Mouse (Mus musculus): ENCODE results near the gene Rab35. TPM values are rescaled to one million over a fixed set of nuclear protein-coding genes. Genes with fewer than 3 reads are reported as not detected.

The Rab35 gene
- 10 to 100 TPM in 1 of 3 experiments, 1 to 10 TPM in 2; 7.3 to 10.6 (median 9.7) TPM for polyA plus RNA-seq (2017; shearing (Covaris generic))

DNA sequence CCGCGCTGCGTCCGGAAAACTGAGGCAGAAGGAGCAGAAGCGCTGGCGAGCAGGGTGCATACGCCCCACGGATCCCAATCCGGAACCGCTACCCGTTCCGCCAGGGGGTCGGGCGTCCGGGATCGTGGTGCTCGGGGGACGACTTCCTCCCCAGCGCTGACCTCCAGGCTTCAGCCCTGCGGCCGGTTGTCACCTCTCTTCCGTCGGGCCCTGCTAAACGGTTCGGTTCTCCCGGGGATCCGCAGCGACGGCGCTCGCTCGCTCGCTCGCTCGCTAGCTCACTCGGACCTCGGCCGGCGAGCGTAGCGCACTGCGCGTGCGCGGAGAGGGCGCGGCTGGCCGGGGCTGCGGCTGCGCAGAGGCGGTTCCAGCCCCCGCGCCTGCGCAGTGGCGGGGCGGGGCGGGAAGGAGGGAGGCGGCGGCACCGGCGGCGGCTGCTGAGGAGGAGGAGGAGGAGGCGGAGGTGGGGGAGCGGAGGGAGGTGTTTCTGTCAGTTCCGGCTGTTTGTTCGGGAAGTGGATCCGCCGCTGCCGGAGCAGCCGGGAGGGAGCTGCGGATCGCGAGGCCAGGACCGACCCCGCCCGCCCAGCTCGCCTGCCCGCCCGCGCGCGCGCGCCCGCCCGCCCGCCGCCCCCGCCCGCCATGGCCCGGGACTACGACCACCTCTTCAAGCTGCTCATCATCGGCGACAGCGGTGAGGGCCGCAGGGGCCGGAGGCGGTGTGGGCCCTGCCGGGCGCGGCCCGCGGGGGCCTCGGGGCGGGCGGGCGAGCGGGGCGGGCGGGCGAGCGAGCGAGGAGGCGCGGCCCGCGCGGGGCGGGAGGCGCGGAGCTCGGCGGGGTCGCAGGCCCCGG lies at the start of gene Rab35:
TSS of gene Rab35 (plus strand) at position 404 of the 853 bp plus-strand sequence.
- ATAC-seq, result peak; percentile 67

DNA sequence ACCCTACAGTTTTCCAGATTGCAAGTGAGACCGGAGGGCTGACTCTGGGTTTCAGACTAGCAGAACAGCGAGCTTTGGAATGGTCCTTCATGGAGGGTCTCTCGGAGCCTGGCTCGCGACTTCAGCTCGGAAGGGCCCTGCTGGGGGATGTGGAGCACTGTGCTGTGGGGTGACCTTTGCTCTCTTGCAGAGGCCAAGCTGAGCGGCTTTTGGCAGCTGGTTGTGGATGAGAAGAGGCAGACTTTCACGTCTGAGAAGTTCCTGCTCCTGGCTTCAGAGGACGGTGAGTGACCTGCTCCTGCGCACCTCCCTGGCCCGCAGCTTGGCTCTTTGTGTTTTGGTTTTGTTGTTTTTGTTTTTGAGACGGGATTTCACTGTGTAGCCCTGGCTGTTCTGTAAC lies 46.1 kb upstream of the Rab35 start:
- ATAC-seq, result no peak

DNA sequence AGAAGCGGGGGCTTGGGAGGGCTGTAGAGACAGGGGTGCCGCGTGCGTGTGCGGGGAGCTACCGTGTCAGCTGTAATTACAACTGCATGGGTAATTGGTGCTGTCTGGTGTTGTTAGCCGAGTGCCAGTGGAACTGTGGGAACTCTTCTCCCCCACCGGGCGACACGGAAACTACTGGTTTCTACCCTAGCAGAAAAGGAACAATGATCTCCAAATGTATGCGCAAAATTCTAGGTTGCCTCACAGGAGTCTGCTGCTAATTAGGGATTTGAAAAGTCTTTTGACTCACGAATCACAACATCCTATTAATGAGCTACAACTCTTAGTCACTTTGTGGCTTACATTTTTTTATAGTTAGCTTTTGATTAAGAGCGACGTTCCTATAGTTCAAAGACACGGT lies 45.5 kb upstream of the Rab35 start:
- no peak for ATAC-seq

DNA sequence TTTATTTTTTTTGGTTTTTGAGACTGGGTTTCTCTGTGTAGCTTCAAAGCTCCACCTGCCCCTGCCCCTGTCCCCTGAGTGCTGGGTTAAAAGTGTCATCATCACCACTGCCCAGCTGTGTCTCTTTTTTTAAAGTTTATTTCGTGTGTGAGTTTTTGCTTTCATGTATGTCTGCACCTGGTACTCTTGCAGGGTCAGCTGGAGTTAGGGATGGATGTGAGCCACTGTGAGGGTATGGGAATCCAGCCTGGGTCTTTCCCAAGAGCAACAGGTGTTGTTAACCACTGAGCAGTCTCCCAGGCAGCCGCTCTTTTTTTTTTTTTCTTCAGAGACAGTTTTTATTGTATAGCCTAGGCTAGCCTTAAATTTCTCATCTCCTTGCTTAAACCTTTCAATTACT lies 44.9 kb upstream of the Rab35 start:
- no peak for ATAC-seq

DNA sequence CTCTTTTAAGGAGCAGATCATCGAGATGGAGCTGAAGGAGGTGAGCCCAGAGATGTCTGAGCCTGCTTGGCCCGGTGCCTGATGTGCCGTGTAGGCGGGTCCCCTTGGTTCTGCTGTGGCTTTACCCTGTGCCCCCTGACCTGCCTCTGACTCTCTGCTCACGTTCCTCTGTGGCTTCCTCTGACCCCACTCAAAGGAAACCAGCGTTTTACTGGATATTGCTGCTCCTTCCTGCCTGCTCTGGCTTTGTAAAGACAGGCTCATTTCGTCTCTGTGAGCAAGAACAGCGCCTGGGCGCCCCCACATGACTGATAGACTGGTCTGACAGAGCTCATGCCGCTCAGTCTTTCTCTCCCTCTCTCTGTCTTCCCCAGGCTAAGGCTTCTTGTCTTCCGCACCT lies 40.7 kb upstream of the Rab35 start:
- ATAC-seq, result no peak

DNA sequence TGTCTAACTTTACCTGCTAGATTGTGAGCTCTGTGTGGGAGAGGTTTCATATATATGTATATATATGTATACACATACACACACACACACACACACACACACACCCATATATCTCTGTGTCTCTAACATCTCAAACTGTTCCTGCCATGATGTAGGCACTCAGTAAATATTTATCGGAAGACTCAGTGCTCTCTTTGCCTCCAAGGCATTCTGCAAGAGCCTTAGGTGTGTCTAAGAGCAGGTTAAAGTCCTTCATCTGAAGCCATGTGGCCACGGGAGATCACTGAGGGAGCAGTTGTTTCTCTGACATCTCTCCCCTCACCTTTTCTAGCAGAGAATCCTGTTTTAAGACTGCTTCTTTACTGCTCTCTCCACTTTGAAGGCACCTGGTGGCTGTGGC lies 40.2 kb upstream of the Rab35 start:
- no peak for ATAC-seq

DNA sequence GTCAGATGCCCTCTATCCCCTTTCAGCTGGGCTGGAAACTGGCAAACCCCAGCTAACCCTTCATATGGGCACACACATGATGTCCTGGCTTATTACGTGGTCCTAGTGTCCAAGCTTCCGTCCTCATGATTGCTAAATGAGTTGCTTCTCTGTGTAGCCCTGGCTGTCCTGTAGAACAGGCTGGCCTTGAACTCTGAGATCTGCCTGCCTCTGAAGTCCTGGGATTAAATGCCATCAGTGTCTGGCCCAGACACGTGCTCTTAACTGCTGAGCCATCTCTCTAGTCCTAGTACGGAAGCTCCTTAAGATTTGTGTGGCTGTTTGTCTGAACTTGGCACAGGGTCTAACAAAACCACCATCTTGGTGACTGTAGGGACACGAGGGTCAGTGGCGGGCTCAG lies 28.1 kb upstream of the Rab35 start:
- ATAC-seq, result no peak

DNA sequence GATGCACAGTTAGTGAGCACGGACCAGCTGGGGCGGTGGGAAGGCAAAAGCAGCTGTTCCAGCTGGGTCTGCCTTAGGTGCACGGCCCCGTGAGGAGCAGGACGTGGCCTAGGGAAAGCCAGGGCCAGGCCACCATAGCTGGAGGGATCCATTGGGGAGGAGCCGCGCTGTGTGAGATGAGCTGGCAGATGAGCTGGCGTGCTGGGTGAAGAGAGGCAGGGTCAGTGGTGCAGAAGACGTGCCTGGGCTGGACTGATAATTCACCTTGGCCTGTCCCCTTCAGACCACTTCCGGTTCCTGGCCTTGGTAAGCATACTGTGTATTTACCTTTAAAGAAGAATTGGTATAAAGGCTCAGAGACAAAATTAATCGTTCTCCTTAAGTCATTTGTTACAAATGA lies 20.1 kb upstream of the Rab35 start:
- ATAC-seq, result no peak

DNA sequence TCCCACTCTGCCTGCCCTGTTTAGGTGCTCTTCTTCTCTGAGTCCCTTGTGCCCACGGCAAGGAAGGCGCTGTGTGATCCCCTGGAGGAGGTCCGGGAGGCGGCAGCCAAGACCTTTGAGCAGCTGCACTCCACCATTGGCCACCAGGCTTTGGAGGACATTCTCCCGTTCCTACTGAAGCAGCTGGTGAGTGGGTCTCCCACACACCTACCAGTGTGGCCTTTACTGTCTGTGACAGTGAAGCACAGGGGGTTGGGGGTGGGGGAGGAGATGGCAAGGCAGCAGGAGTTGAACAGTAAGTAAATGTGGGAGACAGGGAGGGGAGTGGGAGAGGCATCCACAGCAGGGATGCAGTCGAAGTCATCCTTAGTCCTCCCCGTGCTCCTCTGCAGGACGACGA lies 18.4 kb upstream of the Rab35 start:
- no peak for ATAC-seq

DNA sequence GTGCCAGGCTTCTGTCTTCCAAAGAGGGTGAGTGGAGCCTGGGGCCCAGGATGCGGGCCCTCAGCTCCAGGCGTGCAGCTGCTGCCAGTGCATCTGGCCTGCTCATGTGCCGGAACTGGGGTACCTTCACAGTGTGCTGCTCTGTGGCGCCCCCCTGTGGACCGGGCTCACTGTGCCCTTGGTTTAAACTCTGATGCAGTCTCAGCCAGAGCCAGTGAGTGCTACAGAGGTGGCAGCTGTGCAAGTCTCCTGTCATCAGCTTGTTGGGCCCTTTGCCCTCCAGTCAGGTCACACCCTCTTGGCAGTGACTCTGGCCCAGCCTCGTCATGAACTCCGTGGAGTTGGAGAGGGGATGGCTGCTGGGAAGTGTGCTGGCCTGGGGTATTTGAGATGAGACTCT lies 16.8 kb upstream of the Rab35 start:
- no peak for ATAC-seq

DNA sequence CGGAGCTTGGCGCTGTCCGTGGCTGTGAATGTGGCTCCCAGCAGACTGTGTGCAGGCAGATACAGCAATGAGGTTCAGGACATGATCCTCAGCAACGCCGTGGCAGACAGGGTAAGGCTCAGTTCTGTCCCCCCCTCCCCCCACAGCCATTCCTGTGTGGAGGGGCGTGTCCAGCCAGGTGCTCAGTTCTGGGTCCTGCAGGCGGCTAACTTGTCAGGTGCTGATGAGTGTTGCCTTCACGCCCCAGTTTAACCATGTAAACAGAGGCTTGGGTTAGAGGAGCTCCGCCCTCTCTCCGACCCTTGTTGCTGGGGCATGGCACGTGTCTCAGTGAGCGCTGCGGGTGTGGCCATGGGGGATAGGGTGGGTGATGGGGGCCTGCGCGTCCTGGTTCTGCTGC lies 12.0 kb upstream of the Rab35 start:
- no peak for ATAC-seq

DNA sequence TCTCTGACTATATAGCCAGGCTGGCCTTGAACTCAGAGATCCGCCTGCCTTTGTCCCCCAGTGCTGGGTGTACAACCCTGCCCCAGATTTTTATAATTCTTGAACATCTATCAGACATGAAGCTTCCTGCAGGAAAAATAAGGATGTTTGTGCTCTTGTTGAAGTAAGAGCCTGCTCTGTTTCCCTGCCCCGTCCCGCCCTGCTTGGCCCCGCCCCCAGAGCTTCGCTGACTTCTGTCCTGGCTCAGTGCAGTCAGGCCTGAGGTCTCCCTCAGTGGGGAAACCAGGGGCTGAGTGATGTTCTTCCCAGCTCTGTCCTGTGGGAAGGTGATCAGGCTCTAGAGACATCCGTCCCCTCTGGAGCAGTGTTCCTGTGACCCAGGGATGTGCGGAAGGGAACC lies 9.0 kb upstream of the Rab35 start:
- no peak for ATAC-seq

DNA sequence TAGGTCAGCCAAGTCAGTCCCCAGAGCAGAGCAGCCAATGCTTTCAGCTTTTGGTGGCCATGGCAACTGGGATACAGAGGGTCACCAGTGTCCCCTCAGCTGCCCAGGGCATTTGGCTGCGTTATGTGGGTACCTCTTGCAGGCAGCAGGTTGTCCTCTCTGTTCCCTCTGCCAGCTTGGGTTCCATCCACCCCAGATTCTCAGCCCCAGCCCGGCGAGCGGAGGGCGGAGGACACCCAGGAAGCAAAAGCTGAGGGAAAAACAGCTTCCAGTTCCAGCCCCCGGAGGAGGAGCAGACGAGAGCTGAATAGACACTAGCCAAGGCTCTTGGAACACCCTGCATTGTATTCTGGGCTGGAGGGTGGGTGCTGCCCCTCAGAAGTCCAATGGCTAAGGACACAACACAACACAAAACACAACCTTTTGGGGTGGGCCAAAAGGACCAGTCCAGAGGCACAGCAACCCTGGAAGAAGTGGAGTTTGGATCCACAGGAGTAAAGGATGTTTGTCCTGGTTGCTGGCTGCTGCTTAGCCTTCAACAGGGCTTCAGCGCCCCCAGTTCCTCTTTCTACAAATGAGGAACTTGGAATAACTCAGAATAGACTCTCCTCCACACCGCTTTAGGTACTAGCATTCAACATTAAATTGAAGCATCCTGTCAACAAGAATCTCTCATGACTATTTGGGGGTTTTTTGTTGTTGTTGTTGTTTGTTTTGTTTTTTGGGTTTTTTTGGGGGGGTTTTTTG lies 7.8 kb upstream of the Rab35 start:
- no peak for ATAC-seq

DNA sequence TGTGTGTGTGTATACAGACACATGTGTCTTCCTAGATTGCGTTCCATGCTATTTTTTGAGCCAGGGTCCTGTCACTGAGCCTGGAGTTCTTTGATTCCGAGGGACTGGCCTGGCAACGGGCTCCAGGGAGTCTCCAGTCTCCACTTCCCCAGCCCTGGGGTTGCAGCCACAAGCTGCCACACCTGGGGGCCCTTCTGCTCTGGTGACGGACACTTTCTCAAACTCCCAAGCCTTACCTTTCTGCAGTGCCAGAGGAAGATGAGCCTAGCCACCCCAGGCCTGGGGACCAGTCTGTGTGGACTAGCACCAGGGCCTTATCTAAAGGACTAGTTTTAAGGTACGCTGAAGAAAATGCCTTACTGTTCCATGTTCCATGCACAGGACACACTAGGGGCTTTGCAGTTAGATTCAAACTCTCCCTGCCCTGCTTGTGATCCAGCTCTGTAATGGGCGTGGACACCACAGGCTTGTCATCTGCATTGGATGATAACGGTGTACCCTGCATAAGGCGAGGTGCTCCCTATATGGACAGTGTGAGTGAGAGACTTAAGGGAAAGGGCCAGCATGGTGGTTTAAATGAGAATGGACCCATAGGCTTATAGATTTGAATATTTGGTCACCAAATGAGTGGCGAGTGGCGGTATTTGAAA lies 5.3 kb upstream of the Rab35 start:
- no peak for ATAC-seq

DNA sequence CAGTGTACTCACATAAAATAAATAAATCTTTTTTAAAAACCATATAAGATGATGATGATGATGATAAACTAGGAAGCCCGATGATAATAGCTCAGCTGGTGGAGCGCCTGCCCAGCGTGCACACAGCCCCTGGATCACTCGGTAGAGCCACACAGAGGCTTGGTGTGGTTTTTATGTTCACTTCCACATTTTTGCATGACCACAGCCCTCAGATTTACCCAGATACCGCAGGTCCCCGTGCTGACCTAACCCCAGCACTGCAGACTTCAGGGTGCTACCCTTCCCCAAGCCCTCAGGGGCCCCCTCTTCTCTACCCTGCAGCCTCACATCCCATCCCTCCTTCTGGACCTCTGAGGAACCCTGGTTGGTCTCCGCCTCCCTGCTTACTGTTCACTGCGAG lies 3.6 kb upstream of the Rab35 start:
- no peak for ATAC-seq

DNA sequence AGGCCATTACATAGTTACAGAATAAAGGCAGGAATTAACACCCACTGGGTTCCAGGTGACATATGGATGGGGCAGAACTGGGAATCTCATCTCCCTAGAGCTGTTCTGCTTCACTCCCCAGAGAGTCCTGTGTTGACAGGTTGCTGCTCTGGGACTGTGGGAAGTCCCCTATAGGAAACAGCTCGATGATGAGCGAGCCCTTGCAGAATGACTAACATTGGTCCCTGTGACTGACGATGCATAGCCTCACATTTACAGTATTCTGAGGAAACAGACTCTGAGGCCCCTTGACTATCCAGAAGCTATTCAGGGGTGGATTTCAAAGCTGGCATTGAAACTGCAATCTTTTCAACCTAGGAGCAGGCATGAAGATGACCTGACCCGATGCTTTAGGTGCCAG lies 2.0 kb upstream of the Rab35 start:
- no peak for ATAC-seq

DNA sequence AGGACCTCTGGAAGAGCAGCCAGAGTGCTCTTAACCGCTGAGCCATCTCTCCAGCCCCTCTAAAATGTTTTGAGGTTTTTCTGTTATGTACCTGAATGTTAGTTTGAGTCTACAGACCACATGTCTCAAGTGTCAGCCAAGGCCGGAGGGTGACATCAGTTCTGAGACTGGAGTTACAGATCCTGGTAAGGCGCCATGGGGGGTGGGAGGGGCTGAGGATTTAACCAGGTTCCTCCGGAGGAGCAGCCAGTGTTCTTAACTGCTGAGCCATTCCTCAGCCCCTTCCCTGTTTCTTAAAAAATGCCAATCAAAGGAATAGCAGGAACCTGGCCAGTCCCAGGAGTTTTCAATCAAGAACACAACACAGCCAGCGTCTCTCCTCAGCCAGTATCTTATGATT lies 1.4 kb upstream of the Rab35 start:
- no peak for ATAC-seq

DNA sequence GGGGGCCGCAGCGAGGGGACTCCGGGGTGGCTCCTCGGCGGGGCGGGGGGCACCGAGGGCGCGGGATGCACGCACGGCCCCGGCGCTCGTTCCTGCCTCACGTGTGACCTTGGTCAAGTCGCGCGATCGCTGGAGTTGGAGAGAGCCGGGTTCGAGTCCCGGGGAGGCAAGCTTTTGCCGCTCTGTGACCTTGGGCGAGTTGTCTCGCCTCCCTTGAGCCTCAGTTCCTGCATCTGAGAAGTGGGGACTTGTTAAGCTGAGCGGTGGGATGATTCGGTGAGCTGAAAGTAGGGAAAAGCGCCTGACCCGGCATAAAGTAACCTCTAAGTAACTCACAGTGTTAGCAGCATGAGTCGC lies 628 bp downstream of the Rab35 start:
- no peak for ATAC-seq

DNA sequence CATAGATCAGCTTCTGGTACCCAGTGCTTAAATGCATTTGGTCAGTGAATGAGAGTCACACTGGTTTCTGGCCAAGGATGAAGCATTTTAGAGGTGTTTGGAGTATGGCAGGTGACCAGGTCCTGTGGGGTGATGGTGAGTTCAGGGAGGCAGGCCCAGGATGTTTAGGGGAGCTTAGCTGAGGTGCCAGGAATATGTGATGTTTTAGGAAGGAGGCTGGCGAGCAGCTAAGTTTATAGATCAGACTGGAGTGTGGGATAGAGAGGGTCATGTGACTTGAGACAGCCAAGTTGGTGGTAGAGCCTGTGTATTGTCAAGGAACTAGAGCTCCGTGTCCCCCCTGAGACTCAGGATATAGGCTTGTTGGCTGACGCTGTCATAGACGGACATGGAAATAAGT lies 1.4 kb downstream of the Rab35 start:
- ATAC-seq, result no peak

DNA sequence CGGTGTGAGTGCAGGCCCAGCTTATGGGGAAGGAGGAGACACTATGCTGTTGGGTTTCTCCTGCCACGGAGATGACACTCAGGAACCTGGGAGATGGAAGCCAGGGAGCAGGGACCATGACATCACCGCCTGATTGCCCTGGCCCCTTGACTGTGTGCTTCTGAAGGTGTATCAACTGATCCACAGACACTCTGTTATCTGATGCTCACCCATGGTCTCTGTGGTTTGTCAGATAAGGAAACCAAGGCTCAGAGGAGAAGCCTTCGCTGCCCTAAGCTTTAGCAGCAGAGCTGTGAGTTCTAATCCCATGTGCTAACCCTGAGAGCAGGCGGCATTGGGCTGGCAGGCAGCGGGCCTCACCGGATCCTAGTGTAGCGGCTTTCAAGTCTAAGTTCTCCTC lies 2.3 kb downstream of the Rab35 start:
- ATAC-seq, result no peak

DNA sequence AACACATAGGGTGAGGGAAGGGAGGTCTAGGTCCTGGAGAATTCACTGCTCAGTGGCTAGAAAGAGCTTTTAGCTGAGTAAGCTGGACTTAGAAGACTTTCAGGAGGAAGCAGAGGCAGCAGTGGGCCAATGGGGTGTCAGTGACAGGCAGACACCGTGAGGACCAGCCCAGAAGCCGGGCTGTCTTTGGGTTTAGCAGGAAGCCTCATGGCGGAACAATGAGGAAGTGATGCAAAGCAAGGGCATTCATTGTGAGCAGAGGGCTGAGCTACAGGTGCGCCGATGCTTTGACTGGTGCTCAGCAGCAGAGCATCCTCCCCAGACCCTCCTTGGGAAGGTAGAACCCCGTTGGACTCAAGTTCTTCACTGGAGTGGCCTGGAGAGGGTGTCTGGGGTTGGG lies 3.8 kb downstream of the Rab35 start:
- ATAC-seq, result peak; percentile 47

DNA sequence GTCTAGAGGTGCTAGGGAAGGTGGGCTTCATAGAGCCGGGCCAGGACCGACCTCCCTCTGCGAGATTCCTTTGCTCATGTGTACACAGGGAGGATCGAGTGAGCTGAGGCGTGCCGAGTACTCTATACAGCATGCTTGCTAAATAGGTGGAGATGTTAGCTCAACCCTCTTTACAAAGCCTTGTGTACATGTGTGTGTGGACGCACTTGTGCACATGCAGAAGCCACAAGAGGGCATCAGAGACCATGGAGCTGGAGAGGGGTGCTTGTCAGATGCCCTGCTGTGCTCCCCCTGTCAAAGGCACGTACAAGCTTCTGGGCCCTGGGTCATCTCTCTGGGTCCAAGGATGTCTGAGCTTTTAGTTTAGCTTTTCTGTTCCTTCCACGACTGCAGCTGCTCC lies 12.5 kb downstream of the Rab35 start:
- no peak for ATAC-seq

DNA sequence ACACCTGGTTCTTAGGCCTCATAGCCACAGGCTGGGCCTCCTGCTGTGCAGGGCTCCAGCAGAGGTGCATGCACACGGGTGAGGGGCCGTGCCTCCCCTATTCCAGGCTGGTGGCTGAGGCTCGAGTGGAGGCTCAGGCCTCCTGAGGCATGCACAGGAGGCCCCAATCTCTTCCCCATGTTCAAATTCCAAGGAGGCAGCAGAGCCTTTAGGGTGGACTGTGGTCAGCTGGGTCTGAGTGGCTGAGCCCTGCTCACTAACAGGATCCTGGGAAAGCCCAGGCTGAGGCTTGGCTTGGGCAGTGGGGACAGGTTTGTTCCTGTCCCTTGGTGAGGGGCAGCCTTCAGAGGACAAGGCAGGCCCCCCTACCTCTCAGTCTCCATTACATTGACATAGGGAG lies 17.2 kb downstream of the Rab35 start:
- no peak for ATAC-seq

DNA sequence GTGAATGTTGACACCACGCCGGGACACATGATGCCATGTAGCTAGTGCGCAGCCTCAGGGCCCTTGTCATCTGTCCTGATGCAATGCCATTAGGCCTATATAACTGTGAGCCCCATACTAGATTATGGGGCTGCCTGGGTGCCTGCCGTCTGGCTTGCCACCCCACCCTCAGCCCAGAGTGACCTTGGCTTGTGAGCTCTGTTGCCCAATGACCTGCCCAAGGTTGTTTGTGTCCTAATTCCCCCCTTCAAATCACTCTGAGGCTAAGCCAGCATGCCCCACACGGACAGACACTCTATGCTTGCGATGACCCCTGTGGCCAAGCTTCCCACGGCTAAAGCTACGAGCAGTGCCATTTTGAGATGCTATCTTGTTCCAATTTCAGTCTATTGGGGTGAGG lies 18.0 kb downstream of the Rab35 start:
- no peak for ATAC-seq
